Comparison of ENCODE assay signal across 18 mouse cellular contexts in genomic region chr10:10070146-10070545, GRCm38 (mm10).
"Had no signal": no experiment of that assay in that cellular context is flagged by ENCODE, and none has a peak within 500 bp of the region (broad histone marks: within the 10 kb centered on the region; RNA-seq: fewer than 3 reads in every experiment).

No protein-coding gene starts in this region.

- H3K9ac ChIP-seq: lung, embryonic 14.5 days; midbrain, embryonic 12.5 days; neural tube, embryonic 12.5 days had no signal

- H3K4me1 ChIP-seq: midbrain, embryonic 10.5 days; midbrain, embryonic 12.5 days; neural tube, embryonic 12.5 days had no signal

- ATAC-seq: midbrain, embryonic 16.5 days had no signal

- H3K36me3 ChIP-seq: midbrain, embryonic 10.5 days; midbrain, embryonic 12.5 days; neural tube, embryonic 12.5 days had no signal

- H3K27me3 ChIP-seq: midbrain, embryonic 12.5 days; neural tube, embryonic 12.5 days had no signal

- H3K27ac ChIP-seq: midbrain, embryonic 10.5 days; midbrain, embryonic 12.5 days; neural tube, embryonic 12.5 days had no signal

- DNase-seq: lung, adult 18-20 months; lung, embryonic 14.5 days; lung, postnatal 10 days; lung, postnatal 4 days; midbrain, embryonic 14.5 days; retina, postnatal 1 day; right cerebral cortex, adult 18-20 months; right cerebral cortex, postnatal 25 days; right cerebral cortex, postnatal 4 days; spleen, adult 18-20 months; thymus, adult 18-20 months; thymus, postnatal 14 days; thymus, postnatal 36 days had no signal

- H3K9me3 ChIP-seq: midbrain, embryonic 10.5 days; midbrain, embryonic 12.5 days; neural tube, embryonic 12.5 days had no signal

- H3K4me3 ChIP-seq: midbrain, embryonic 10.5 days; midbrain, embryonic 12.5 days; myocyte; neural tube, embryonic 12.5 days had no signal

- H3K4me2 ChIP-seq: lung, embryonic 14.5 days; midbrain, embryonic 12.5 days; neural tube, embryonic 12.5 days had no signal
